Mouse (Mus musculus) heart, embryonic 14.5 days (tissue): ENCODE results near the gene Pjvk. TPM values are rescaled to one million over a fixed set of nuclear protein-coding genes. Genes with fewer than 3 reads are reported as not detected.

ENCODE experiments used
- ATAC-seq: fragments of 200-750 bp; cut with Nextera tagmentation; 2 replicates; pipeline ENCODE4 v1.8.0; 2017; ENCODE audit warnings: low read depth, moderate TSS enrichment; ENCODE audit not compliant: insufficient number of reproducible peaks, insufficient read depth, low FRiP score
- H3K27ac ChIP-seq, 2 experiments: fragments of 200-500 bp in 1 of 2; fragments of 300-500 bp in 1 of 2; sonication (generic) in 1 of 2; replicated peaks in 1 of 2; 2 replicates each; pipeline ENCODE4 v1.5.1; 2012 to 2014; ENCODE audit warnings: low read depth in 2 of 2, low read length in 2 of 2, control low read depth in 1 of 2, mild to moderate bottlenecking in 1 of 2, mixed read lengths in 1 of 2; ENCODE audit not compliant: control insufficient read depth in 1 of 2, insufficient read depth in 1 of 2
- H3K27me3 ChIP-seq: fragments of 300-500 bp; sonication (generic); 2 replicates; pipeline ENCODE4 v1.6.1; 2014; ENCODE audit warnings: mild to moderate bottlenecking, low read length, control low read depth; ENCODE audit not compliant: control insufficient read depth, insufficient read depth
- H3K36me3 ChIP-seq: fragments of 300-500 bp; sonication (generic); 2 replicates; pipeline ENCODE4 v1.6.1; 2014; ENCODE audit warnings: mild to moderate bottlenecking, control low read depth, low read length, mixed read lengths; ENCODE audit not compliant: control insufficient read depth, insufficient read depth
- H3K4me1 ChIP-seq, 2 experiments: fragments of 200-500 bp in 1 of 2; fragments of 300-500 bp in 1 of 2; sonication (generic) in 1 of 2; 2 replicates each; pipeline ENCODE4 v1.6.1; 2012 to 2014; ENCODE audit warnings: low read length in 2 of 2, control low read depth in 1 of 2, mixed read lengths in 1 of 2; ENCODE audit not compliant: control insufficient read depth in 2 of 2, insufficient read depth in 2 of 2
- H3K4me2 ChIP-seq: fragments of 300-500 bp; sonication (generic); 2 replicates; pipeline ENCODE4 v1.6.1; 2014; ENCODE audit warnings: mild to moderate bottlenecking, low read length
- H3K4me3 ChIP-seq, 2 experiments: fragments of 200-500 bp in 1 of 2; fragments of 300-500 bp in 1 of 2; sonication (generic) in 1 of 2; 2 replicates each; pipeline ENCODE4 v1.5.1; 2012 to 2014; ENCODE audit warnings: low read length in 2 of 2, mild to moderate bottlenecking in 2 of 2, control low read depth in 1 of 2, low read depth in 1 of 2, moderate library complexity in 1 of 2; ENCODE audit not compliant: control insufficient read depth in 1 of 2, insufficient read depth in 1 of 2
- H3K9ac ChIP-seq: fragments of 300-500 bp; sonication (generic); 2 replicates; pipeline ENCODE4 v1.6.1; 2014; ENCODE audit warnings: mild to moderate bottlenecking, low read length
- H3K9me3 ChIP-seq: fragments of 300-500 bp; sonication (generic); 2 replicates; pipeline ENCODE4 v1.6.1; 2016; ENCODE audit warnings: low read length, control low read depth; ENCODE audit not compliant: control insufficient read depth
- WGBS: fragments of 180-500 bp; shearing (Covaris S2); extraction: QIAGEN DNeasy Blood & Tissue Kit; methylation state at CpG from one replicate; pipeline ENCODE4 v1.1.7; 2014; 5-methylcytosine and 5-hydroxymethylcytosine counted together
- polyA plus RNA-seq: library from polyadenylated mRNA; unstranded; fragments of >200 nt; fragmentation: Nextera tagmentation; extraction: Ambion mirVana; gene quantifications from 2 replicates; pipeline ENCODE4 v1.2.1, GENCODE M21; 2014

Pjvk gene
- polyA plus RNA-seq, 1 experiment from 2014 or later: not detected

GRCm38 (mm10) chr2:76648666-76649141, 428 bp downstream of the Pjvk start:
- H3K4me2 ChIP-seq: peak overlapping the region; percentile 94
- H3K9ac ChIP-seq: peak overlapping the region; percentile 75
- no peaks in the 10 kb centered on the region for H3K27me3 ChIP-seq
- peaks cover 3 to 12% of the 10 kb centered on the region in 2 experiments for H3K4me1 ChIP-seq
- H3K4me3 ChIP-seq: peak overlapping the region; percentile 81 to 82
- no peaks in the 10 kb centered on the region for H3K36me3 ChIP-seq
- H3K27ac ChIP-seq: peak overlapping the region; percentile 77 to 89
- ATAC-seq: no peak
- WGBS: 27% methylated on average over 13 of the region's 13 CpGs
- H3K9me3 ChIP-seq: no peaks in the 10 kb centered on the region

GRCm38 (mm10) chr2:76653070-76653469, 4.8 kb downstream of the Pjvk start:
- Histone ChIP-seq H3K4me1 (peaks cover 3 to 5% of the 10 kb centered on the region in 2 experiments), H3K4me3 (no peak overlapping the region), H3K36me3 (no peaks in the 10 kb centered on the region), H3K27ac (no peak overlapping the region), H3K27me3 (no peaks in the 10 kb centered on the region), H3K4me2 (no peak overlapping the region), H3K9ac (no peak overlapping the region), H3K9me3 (no peaks in the 10 kb centered on the region)
- ATAC-seq: no peak
- 84% methylated on average over 4 of the region's 4 CpGs for WGBS

DNA sequence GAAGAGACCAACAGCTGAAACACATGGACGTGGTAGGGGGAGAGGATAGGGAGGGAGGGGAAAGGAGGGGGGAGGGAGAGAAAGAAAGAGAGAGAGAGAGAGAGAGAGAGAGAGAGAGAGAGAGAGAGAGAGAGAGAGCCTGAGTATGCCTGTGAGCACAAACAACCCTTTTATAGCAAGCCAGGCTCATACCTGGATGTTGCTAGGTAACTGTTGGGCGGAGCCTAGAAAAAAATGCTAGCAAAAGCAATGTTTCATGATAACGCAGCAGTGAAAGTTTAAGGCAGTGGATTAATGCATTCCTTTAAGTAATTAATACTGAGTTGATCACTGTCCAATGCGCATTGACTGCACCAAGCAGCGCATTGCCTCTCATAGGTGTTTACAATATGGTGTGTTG, 6.4 kb downstream of the Pjvk start:
- Histone ChIP-seq H3K36me3 (no peaks in the 10 kb centered on the region), H3K4me3 (no peak overlapping the region), H3K4me2 (no peak overlapping the region), H3K9ac (no peak overlapping the region), H3K4me1 (no peaks in the 10 kb centered on the region), H3K27ac (no peak overlapping the region), H3K27me3 (no peaks in the 10 kb centered on the region), H3K9me3 (no peaks in the 10 kb centered on the region)
- 84% methylated on average over 5 of the region's 5 CpGs for WGBS
- ATAC-seq: no peak

- no peak overlapping the region for H3K27ac ChIP-seq
- WGBS: 58% methylated on average over 3 of the region's 3 CpGs
Measured at GRCm38 (mm10) chr2:76655444-76655843, 7.2 kb downstream of the Pjvk start.

GRCm38 (mm10) chr2:76655982-76656381, 7.7 kb downstream of the Pjvk start:
- Histone ChIP-seq H3K27ac (no peak overlapping the region), H3K9ac (no peak overlapping the region), H3K27me3 (no peaks in the 10 kb centered on the region), H3K9me3 (no peaks in the 10 kb centered on the region), H3K4me1 (no peaks in the 10 kb centered on the region), H3K36me3 (no peaks in the 10 kb centered on the region), H3K4me2 (no peak overlapping the region), H3K4me3 (no peak overlapping the region)
- no peak for ATAC-seq
- 8% methylated on average over 1 of the region's 1 CpGs for WGBS

More at GRCm38 (mm10) chr2:76655444-76655843, 7.2 kb downstream of the Pjvk start:
- no peak overlapping the region for H3K4me2 ChIP-seq
- no peaks in the 10 kb centered on the region for H3K27me3 ChIP-seq
- no peak overlapping the region for H3K4me3 ChIP-seq
- H3K9ac ChIP-seq: no peak overlapping the region
- H3K36me3 ChIP-seq: no peaks in the 10 kb centered on the region
- H3K9me3 ChIP-seq: no peaks in the 10 kb centered on the region
- no peaks in the 10 kb centered on the region for H3K4me1 ChIP-seq
- no peak for ATAC-seq

DNA sequence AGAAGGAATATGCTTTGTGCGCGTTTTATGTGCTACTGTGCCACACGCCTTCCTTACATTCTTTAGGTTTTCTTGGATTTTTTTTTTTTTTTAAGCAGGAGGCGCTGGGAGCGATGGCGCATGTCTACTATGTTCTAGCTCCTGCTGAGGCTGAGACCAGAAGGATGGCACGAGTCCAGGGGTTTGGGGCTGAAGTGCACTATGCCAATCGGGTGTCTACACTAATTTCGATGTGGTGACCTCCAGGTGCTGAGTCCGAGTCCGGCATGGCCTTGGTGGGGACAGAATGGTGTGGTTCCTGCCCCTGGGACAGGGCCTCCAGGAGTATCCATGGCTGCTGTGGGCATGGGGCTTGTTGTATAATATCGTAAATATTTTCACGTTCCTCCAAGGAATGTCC, 10.3 kb downstream of the Pjvk start:
- H3K4me2 ChIP-seq: no peak overlapping the region
- WGBS: 78% methylated on average over 13 of the region's 13 CpGs
- no peak for ATAC-seq

DNA sequence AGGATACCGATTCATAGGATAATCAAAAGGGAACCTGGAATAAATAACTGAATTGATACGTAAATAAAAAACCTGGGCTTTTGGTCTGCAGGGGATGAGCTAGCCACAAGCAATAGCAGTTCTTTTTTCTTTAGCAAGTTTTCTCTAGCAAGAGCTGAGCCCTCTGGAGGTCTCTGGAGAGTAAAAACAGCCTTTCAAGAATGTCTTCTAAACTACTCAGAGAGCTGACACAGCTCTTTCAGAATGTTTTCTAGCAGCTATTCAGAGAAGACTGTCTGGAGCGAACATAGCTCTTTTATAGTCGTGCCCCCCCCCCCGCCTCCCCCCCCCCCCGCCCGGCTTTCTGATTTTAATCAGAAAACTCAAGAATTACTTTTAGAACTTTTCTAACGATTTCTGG, 11.1 kb downstream of the Pjvk start:
- 60% methylated on average over 4 of the region's 8 CpGs for WGBS
- no peak overlapping the region for H3K4me2 ChIP-seq
- peaks cover 21% of the 10 kb centered on the region for H3K36me3 ChIP-seq
- no peak overlapping the region for H3K27ac ChIP-seq
- H3K9me3 ChIP-seq: no peaks in the 10 kb centered on the region
- no peaks in the 10 kb centered on the region for H3K27me3 ChIP-seq
- no peak overlapping the region for H3K9ac ChIP-seq
- ATAC-seq: no peak
- H3K4me3 ChIP-seq: no peak overlapping the region
- H3K4me1 ChIP-seq: no peaks in the 10 kb centered on the region

More for the DNA sequence above, 10.3 kb downstream of the Pjvk start:
- no peak overlapping the region for H3K4me3 ChIP-seq
- H3K4me1 ChIP-seq: no peaks in the 10 kb centered on the region
- peaks cover 14% of the 10 kb centered on the region for H3K36me3 ChIP-seq
- no peak overlapping the region for H3K9ac ChIP-seq
- no peaks in the 10 kb centered on the region for H3K27me3 ChIP-seq
- no peak overlapping the region for H3K27ac ChIP-seq
- H3K9me3 ChIP-seq: no peaks in the 10 kb centered on the region

DNA sequence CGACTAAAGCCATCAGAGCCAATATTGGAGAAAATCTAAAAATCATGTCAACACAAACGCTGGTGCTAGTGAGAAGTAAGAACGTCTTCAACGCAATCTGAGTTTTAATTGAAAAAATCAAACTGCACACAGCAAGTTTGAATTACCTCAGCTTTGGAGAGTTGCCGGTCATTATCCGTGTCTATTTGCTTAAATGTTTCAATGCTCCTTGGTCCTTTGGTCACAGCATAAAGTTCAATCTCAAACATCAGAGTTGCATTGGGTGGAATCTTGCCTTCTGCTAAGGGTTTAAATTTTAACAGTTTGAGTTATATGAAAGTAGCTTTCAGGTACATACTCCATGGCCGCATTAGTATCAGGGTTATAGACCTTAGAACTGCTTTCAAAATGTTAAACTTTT, 17.3 kb downstream of the Pjvk start:
- Histone ChIP-seq H3K4me2 (no peak overlapping the region), H3K4me1 (peaks cover 0 to 3% of the 10 kb centered on the region in 2 experiments; a peak in 2 of 4 replicates), H3K9ac (no peak overlapping the region), H3K27ac (no peak overlapping the region), H3K9me3 (no peaks in the 10 kb centered on the region), H3K27me3 (no peaks in the 10 kb centered on the region), H3K4me3 (no peak overlapping the region), H3K36me3 (peaks cover 47% of the 10 kb centered on the region)
- ATAC-seq: no peak
- 94% methylated on average over 7 of the region's 7 CpGs for WGBS
